Mouse (Mus musculus): ENCODE results near the gene Olfr1341. TPM values are rescaled to one million over a fixed set of nuclear protein-coding genes. Genes with fewer than 3 reads are reported as not detected.

Gene Olfr1341
- polyA plus RNA-seq, 1 experiment from 2014 or later, result not detected

- H3K9me3 ChIP-seq (replicated peaks), result peaks cover 12% of the 10 kb centered on the region
- H3K27me3 ChIP-seq (ENCODE audit: low read depth, poor library complexity, severe bottlenecking), result peaks cover 52% of the 10 kb centered on the region
- peak overlapping the region; percentile 32 for H3K4me3 ChIP-seq
- no peaks in the 10 kb centered on the region for H3K36me3 ChIP-seq
- 2% methylated on average over 16 of the region's 16 CpGs for WGBS
- DNase-seq (ENCODE audit: low spot score), result peak; percentile 17
- H3K4me1 ChIP-seq, result peaks cover 15% of the 10 kb centered on the region
- H3K27ac ChIP-seq (replicated peaks), result no peak overlapping the region
Measured at GRCm38 (mm10) chr4:118741881-118742280, 38.6 kb downstream of the Olfr1341 start.

- no peaks in the 10 kb centered on the region for H3K27me3 ChIP-seq (ENCODE audit: low read depth, poor library complexity, severe bottlenecking)
- no peaks in the 10 kb centered on the region for H3K36me3 ChIP-seq
- no peak within 1 kb of the TSS for H3K27ac ChIP-seq (replicated peaks)
- no peaks in the 10 kb centered on the region for H3K4me1 ChIP-seq
- H3K9me3 ChIP-seq (replicated peaks), result no peaks in the 10 kb centered on the region
- no peak within 1 kb of the TSS for H3K4me3 ChIP-seq
- 81% methylated on average over 1 of the region's 1 CpGs for WGBS
- DNase-seq (ENCODE audit: low spot score), result no peak
Measured at GRCm38 (mm10) chr4:118758637-118759036, 55.3 kb downstream of the Olfr1341 start, which contains the start of gene Olfr1338. Gene Olfr1338 (minus strand): TSS chr4:118758737.

Other genes starting within 250 kb of the Olfr1341 start
- 1.0 and 1.8 TPM in 2 replicates for gene Mpl, start 246.0 kb upstream of the Olfr1341 start, polyA plus RNA-seq (2016; fragmentation: Nextera tagmentation; extraction: Ambion mirVana)
- gene Tie1, start 213.5 kb upstream of the Olfr1341 start, polyA plus RNA-seq (2016; fragmentation: Nextera tagmentation; extraction: Ambion mirVana), result 13.1 and 15.8 TPM in 2 replicates
- gene 2610528J11Rik, start 176.5 kb upstream of the Olfr1341 start, polyA plus RNA-seq (2016; fragmentation: Nextera tagmentation; extraction: Ambion mirVana), result 0.52 and 0.53 TPM in 2 replicates
- 0.28 and 0.30 TPM in 2 replicates for gene Tmem125, start 159.5 kb upstream of the Olfr1341 start, polyA plus RNA-seq (2016; fragmentation: Nextera tagmentation; extraction: Ambion mirVana)
- gene Cfap57, start 82.7 kb upstream of the Olfr1341 start, polyA plus RNA-seq (2016; fragmentation: Nextera tagmentation; extraction: Ambion mirVana), result 0.70 and 0.75 TPM in 2 replicates
- gene Ebna1bp2, start 82.7 kb upstream of the Olfr1341 start, polyA plus RNA-seq (2016; fragmentation: Nextera tagmentation; extraction: Ambion mirVana), result 187 and 192 TPM in 2 replicates
- not detected in 2 replicates for gene Olfr62, start 44.6 kb upstream of the Olfr1341 start, polyA plus RNA-seq (2016; fragmentation: Nextera tagmentation; extraction: Ambion mirVana)
- gene Olfr1342, start 10.8 kb upstream of the Olfr1341 start, polyA plus RNA-seq (2016; fragmentation: Nextera tagmentation; extraction: Ambion mirVana), result not detected in 2 replicates
- not detected in 2 replicates for gene Olfr1340, start 16.6 kb downstream of the Olfr1341 start, polyA plus RNA-seq (2016; fragmentation: Nextera tagmentation; extraction: Ambion mirVana)
- gene Olfr1339, start 28.7 kb downstream of the Olfr1341 start, polyA plus RNA-seq (2016; fragmentation: Nextera tagmentation; extraction: Ambion mirVana), result not detected in 2 replicates
- gene Olfr1338, start 55.2 kb downstream of the Olfr1341 start, polyA plus RNA-seq (2016; fragmentation: Nextera tagmentation; extraction: Ambion mirVana), result not detected in 2 replicates
- not detected in 2 replicates for gene Olfr1337, start 79.1 kb downstream of the Olfr1341 start, polyA plus RNA-seq (2016; fragmentation: Nextera tagmentation; extraction: Ambion mirVana)
- not detected in 2 replicates for gene Olfr1335, start 106.4 kb downstream of the Olfr1341 start, polyA plus RNA-seq (2016; fragmentation: Nextera tagmentation; extraction: Ambion mirVana)
- not detected in 2 replicates for gene Olfr1333, start 132.8 kb downstream of the Olfr1341 start, polyA plus RNA-seq (2016; fragmentation: Nextera tagmentation; extraction: Ambion mirVana)
- gene Olfr1331, start 161.1 kb downstream of the Olfr1341 start, polyA plus RNA-seq (2016; fragmentation: Nextera tagmentation; extraction: Ambion mirVana), result not detected in 2 replicates
- not detected in 2 replicates for gene Olfr1330, start 185.1 kb downstream of the Olfr1341 start, polyA plus RNA-seq (2016; fragmentation: Nextera tagmentation; extraction: Ambion mirVana)
- not detected in 2 replicates for gene Olfr1329, start 213.9 kb downstream of the Olfr1341 start, polyA plus RNA-seq (2016; fragmentation: Nextera tagmentation; extraction: Ambion mirVana)
- gene Olfr1328, start 235.1 kb downstream of the Olfr1341 start, polyA plus RNA-seq (2016; fragmentation: Nextera tagmentation; extraction: Ambion mirVana), result not detected in 2 replicates

All from midbrain, embryonic 10.5 days (tissue).